Mouse (Mus musculus): Measurements from ENCODE around the gene Ubald2.

GRCm38 (mm10) chr11:116435992-116436724 lies 2.3 kb downstream of the Ubald2 start:
- no peak for TF ChIP-seq POLR2A (IDR thresholded peaks at IDR 0.05; ENCODE audit: borderline replicate concordance, insufficient read depth, low read length)
- TF ChIP-seq CTCF (IDR thresholded peaks at IDR 0.05; ENCODE audit: borderline replicate concordance, insufficient read depth, low read depth, low read length) = no peak
